Mouse (Mus musculus) spleen, adult 2 months (tissue): ENCODE measurements around the gene Pxk.

ENCODE experiments used
- CTCF ChIP-seq: fragments of 200-500 bp; IDR thresholded peaks from 2 replicates; pipeline ENCODE4 v1.5.1; 2011; ENCODE audit warnings: mild to moderate bottlenecking, inconsistent platforms; ENCODE audit not compliant: insufficient read depth, insufficient read length, insufficient replicate concordance; ENCODE audit errors: extremely low read depth
- POLR2A ChIP-seq: fragments of 200-500 bp; IDR thresholded peaks from 2 replicates; pipeline ENCODE4 v1.6.1; 2011; ENCODE audit warnings: low read depth, low read length, inconsistent platforms

DNA sequence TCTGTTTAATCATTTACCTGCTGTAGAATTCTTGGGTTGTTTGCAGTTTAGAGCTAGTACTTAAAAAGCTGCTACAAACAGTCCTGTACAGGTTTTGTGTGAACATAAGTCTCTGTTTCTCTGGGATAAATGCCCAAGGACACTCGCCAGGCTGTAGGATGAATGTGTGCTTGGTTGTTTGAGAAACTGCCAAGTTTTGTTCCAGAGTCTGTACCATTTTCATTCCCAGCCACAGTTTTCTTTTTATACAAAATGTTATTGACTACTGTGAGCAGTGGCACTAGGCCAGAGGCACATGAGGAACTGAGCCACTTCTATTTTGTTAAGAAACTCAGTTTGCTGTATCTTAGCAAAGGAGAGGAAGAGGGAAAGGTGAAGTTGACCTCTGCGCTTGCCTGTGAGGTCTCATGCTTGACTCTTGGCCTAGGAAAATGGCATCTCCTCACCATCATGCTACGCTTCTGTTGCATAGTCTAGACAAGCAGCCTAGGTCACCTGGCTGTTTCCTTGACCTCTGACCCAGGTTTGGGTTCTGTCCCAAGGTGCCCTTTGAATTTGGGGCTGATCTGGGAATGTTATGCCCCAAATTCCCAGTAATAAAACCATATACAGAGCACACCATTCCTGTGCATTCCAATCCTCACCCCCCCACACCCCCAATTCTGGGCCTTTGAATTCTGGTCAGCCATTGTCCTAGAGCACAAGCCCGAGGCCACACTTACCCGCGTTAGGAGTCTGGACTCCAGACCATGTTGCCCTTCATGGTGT is 88.5 kb downstream of the Pxk start:
- TF ChIP-seq CTCF (no peak), POLR2A (no peak)
